Mouse (Mus musculus) stomach, embryonic 16.5 days (tissue): ENCODE data around the gene Aunip. TPM values are rescaled to one million over a fixed set of nuclear protein-coding genes. Genes with fewer than 3 reads are reported as not detected.

Source experiments
- microRNA-seq: library from miRNA; unstranded; fragments of <30 nt; microRNA quantifications from one replicate; pipeline ENCODE4, GENCODE M21; 2016
- polyA plus RNA-seq: library from polyadenylated mRNA; unstranded; fragments of >200 nt; fragmentation: Nextera tagmentation; extraction: Ambion mirVana; gene quantifications from 2 replicates; pipeline ENCODE4 v1.2.1, GENCODE M21; 2015

Aunip gene
- polyA plus RNA-seq, 1 experiment from 2014 or later, result 11.8 TPM

Small RNA genes lying within 50 kb of the gene (microRNA-seq; reads per million reads assigned to microRNA genes)
- gene Gm23634 (2.2 reads per million, percentile 9 among the genes with 10 or more reads in this experiment), gene Mir6403 (not detected)

Other genes with a start within 250 kb of the Aunip start
- 17.7 and 19.0 TPM in 2 replicates for gene Pdik1l, start 223.1 kb upstream of the Aunip start, polyA plus RNA-seq
- gene Trim63, start 195.9 kb upstream of the Aunip start, polyA plus RNA-seq, result 0.37 and 1.4 TPM in 2 replicates
- 0.91 and 1.1 TPM in 2 replicates for gene Slc30a2, start 167.8 kb upstream of the Aunip start, polyA plus RNA-seq
- gene Extl1, start 127.1 kb upstream of the Aunip start, polyA plus RNA-seq, result 1.7 and 2.1 TPM in 2 replicates
- 24.7 and 24.8 TPM in 2 replicates for gene Pafah2, start 114.7 kb upstream of the Aunip start, polyA plus RNA-seq
- 1,080 and 1,153 TPM in 2 replicates for gene Stmn1, start 42.7 kb upstream of the Aunip start, polyA plus RNA-seq
- gene Paqr7, start 14.3 kb upstream of the Aunip start, polyA plus RNA-seq, result 11.7 and 12.0 TPM in 2 replicates
- gene Mtfr1l, start 24.4 kb downstream of the Aunip start, polyA plus RNA-seq, result 89.1 and 95.1 TPM in 2 replicates
- 7.9 and 8.0 TPM in 2 replicates for gene Selenon, start 41.2 kb downstream of the Aunip start, polyA plus RNA-seq
- gene Man1c1, start 193.3 kb downstream of the Aunip start, polyA plus RNA-seq, result 1.3 and 1.6 TPM in 2 replicates